Mouse (Mus musculus) megakaryocyte, embryonic 14.5 days (primary cell): Measurements from ENCODE around the gene Mcm3.

Source experiments
- FLI1 ChIP-seq: IDR thresholded peaks from 2 replicates; pipeline ENCODE4 v1.6.1; 2012; ENCODE audit warnings: low read length, inconsistent platforms, mixed read lengths
- GATA1 ChIP-seq: IDR thresholded peaks from 3 replicates; pipeline ENCODE4 v1.6.1; 2012; ENCODE audit warnings: mixed read lengths, low read length, inconsistent platforms, borderline replicate concordance

DNA sequence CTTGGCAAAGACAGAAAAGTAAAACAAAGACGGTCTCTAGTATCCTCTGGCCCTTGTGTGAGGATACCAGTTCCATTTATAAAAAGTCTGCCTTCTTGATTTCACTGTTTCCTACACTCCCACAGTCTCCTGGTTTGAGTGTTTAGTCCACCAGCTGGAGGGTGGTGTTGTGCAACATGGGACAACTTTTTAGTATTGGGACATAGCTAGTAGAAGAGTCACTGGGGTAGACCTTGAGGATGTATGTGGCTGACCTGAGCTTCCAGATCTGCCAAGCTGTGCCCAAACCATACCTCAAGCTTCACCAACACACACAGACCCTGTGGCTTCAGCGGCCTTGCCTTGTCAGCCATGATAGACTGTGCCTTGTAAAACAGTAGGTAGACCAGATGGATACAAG, 7.9 kb upstream of the Mcm3 start:
- TF ChIP-seq GATA1 (no peak), FLI1 (no peak)
